Mouse (Mus musculus) macrophage (primary cell): Measurements from ENCODE around the gene Smad5. TPM values are rescaled to one million over a fixed set of nuclear protein-coding genes. Genes with fewer than 3 reads are reported as not detected.

Source experiments
- H3K27ac ChIP-seq: fragments of 350-480 bp; formaldehyde crosslinking; 2 replicates; pipeline ENCODE4 v1.9.0; 2021
- H3K36me3 ChIP-seq: fragments of 350-480 bp; formaldehyde crosslinking; 2 replicates; pipeline ENCODE4 v1.9.0; 2021; ENCODE audit errors: inconsistent target
- H3K4me3 ChIP-seq: fragments of 350-480 bp; formaldehyde crosslinking; 2 replicates; pipeline ENCODE4 v1.9.0; 2021; ENCODE audit errors: inconsistent target
- H3K79me2 ChIP-seq: fragments of 350-480 bp; formaldehyde crosslinking; 2 replicates; pipeline ENCODE4 v1.9.0; 2021; ENCODE audit errors: inconsistent target
- WGBS: methylation state at CpG from one replicate; pipeline ENCODE4 v1.1.7; 2026; ENCODE audit warnings: inconsistent platforms; ENCODE audit not compliant: missing documents; 5-methylcytosine and 5-hydroxymethylcytosine counted together
- polyA plus RNA-seq: library from polyadenylated mRNA; stranded (reverse); fragments of 250-400 nt; gene quantifications from 3 replicates; pipeline ENCODE4 v1.2.4, GENCODE M21; 2018; ENCODE audit warnings: inconsistent platforms

Gene Smad5
- polyA plus RNA-seq, 1 experiment from 2014 or later, result 5.5 TPM

DNA sequence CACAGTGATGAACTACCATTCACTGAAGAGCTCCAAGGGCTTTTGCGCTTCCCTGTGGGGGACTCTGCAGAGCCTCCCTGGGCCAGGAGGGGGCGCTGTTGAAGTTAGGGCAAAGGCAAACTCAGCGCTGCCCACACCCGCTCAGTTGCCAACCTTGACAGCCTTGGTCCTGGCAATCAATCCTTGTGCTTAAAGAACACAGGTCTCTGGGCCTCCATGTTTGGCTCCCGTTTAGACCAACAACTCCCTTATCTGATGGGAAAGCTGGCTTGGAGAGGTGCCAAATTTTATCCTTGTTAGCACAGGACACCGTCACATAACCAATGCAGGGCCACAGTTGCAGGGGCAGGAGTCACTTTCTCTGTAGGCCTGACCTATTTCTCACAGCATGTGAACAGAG, 53.1 kb downstream of the Smad5 start:
- WGBS, result 74% methylated on average over 6 of the region's 6 CpGs
- H3K79me2 ChIP-seq, result no peaks in the 10 kb centered on the region
- H3K36me3 ChIP-seq, result no peaks in the 10 kb centered on the region
- no peak overlapping the region for H3K27ac ChIP-seq
- H3K4me3 ChIP-seq, result no peak overlapping the region

DNA sequence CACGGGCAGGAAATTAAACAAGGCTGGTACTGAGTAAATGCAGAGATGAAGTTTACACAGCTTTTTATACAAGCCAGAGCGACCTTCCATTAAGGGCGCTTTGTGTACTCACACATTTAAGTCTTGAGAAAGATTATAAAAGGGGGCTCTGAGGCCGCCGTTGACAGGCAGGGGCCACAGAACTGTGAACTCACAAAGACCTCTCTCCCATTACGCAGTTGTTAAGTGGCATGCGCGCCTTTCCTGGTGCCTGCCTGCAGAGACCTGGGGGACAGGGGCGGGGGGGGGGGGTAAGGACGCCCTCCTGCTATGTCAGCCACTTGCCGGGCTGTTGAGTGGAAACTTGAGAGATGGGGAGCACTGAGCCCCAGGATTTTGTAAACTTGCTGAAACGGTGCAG, 54.4 kb downstream of the Smad5 start:
- Histone ChIP-seq H3K79me2 (no peaks in the 10 kb centered on the region), H3K27ac (no peak overlapping the region), H3K36me3 (no peaks in the 10 kb centered on the region), H3K4me3 (no peak overlapping the region)
- WGBS, result 80% methylated on average over 12 of the region's 12 CpGs

DNA sequence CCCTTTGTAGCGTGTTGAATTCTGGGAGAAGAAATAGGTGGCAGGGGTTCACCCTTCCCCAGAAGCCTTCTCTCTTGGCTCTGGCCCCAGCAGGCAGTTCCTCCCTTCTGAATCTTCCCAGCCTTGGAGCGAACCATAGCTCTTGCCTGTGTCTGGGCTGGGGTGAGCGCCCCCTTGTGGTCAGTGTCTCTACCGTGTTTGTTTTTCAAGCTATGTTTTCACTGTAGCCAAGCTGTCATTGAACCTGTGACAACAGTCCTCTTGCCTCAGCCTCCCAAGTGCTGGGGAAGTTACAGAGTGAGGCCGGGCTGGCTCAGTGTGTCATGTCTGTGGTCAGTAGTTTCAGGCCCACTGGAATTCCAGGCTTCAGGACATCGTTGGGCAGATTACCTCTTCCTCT, 55.7 kb downstream of the Smad5 start:
- WGBS, result 23% methylated on average over 6 of the region's 6 CpGs
- no peak overlapping the region for H3K27ac ChIP-seq
- H3K4me3 ChIP-seq, result no peak overlapping the region
- H3K79me2 ChIP-seq, result no peaks in the 10 kb centered on the region
- H3K36me3 ChIP-seq, result no peaks in the 10 kb centered on the region

DNA sequence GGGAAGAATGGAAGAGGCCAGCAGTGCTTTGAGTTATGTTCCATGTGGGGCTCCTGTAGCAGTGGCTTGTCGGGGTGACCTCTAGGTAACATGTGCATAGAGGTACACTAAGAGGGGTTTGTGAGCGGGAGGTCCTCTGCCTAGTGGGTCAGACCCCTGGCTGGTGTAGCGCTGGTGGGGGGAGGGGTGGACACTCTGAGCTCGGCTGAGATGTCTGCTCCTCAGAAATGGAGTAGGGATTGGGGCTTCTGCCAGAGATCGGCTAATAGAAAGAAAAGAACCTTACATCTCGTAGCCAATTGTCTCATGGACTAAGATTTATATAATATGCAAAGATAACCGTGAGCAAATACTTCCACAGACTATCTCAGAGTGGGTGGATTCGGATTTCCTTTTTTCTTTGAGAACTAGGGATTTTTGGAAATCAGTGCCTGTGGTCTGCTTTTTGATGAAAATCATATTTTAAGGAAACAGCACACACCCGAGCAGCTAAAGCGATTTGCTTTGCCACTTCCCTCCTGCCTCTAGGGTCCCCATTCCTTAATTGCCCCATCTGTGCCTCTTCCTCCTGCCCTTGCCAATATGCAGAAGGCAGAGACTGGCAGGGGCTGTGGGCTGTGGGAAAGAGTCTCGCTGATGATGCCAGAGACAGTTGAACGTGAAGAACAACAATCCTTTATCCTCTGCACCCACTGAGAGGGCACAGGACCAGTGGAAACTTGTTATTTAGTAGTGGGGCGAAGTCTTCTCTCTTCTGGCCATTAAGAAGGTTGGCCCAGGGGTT, 59.8 kb downstream of the Smad5 start:
- no peaks in the 10 kb centered on the region for H3K79me2 ChIP-seq
- WGBS, result 27% methylated on average over 11 of the region's 13 CpGs
- no peak overlapping the region for H3K27ac ChIP-seq
- no peaks in the 10 kb centered on the region for H3K36me3 ChIP-seq
- H3K4me3 ChIP-seq, result no peak overlapping the region

DNA sequence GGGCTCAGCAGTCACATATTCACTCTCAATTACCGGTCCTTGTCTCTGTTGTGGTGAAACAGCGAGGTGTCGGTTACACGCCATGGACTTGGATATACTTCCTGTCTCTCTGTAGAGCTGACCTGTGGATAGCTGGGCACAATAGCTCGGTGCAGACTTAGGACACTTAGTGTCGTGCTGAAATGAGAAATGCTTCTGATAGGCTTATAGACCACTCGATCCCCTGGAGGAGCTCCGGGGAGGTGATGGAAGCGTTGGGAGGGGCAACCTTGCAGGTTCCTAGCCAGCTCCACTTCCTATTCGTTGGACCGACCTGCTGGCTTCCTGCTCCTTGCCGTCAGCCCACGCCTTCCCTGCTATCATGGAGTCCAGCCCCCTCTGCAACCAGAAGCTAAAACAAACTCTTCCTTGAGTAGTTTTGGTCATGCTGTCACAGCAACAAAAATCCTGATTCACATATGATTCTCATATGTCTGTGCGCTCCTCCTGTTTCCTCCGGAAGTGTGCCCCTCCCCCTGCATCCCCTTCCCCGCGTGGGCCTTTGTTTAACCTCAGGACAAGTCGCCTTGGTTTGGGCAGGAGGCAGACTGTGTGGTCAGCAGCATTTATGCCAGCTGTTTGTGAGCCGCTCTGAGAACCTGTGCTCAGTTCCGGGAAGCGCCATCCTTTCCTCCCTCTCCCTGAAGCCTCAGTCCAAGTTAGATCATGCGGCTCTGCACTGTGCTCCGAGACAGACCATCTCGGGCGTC, 62.6 kb downstream of the Smad5 start:
- Histone ChIP-seq H3K27ac (no peak overlapping the region), H3K36me3 (no peaks in the 10 kb centered on the region), H3K4me3 (no peak overlapping the region), H3K79me2 (no peaks in the 10 kb centered on the region)
- 30% methylated on average over 24 of the region's 25 CpGs for WGBS

DNA sequence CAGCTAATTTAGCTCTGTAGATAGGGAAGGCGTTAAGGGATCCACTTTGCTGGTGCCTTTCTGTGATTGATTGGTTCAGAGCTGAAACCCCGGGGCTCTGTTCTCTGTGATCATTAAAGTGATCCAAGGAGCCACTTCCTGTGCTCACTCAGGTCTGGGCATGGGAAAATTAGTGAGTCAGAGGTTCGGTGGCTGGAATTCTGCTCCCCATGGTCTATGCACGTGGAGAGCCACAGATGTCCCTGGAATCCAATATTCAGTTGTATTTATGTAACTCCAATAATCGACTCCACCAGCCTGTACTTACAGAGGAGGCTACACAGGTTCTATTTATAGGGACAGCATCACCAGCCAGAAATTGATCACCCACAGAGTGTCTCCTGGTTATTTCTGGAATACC, 63.4 kb downstream of the Smad5 start:
- 75% methylated on average over 5 of the region's 5 CpGs for WGBS

DNA sequence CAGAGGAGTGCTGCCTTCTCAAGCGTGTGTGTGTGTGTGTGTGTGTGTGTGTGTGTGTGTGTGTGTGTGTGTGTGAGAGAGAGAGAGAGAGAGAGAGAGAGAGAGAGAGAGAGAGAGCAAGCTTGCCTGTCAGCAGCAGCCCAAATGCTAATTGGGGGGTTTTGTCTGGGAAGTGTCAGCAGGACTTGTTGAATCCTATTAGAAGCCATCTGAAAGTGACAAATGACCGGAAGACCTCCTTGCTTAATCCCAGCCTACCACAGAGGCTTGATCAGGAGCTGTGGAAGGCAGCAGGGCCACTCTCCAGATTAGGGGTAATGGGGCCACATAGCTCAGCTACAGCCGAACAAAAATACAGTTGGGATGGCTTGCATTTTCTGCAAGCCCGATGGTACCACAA, 66.6 kb downstream of the Smad5 start:
- Histone ChIP-seq H3K27ac (no peak overlapping the region), H3K79me2 (no peaks in the 10 kb centered on the region), H3K36me3 (no peaks in the 10 kb centered on the region), H3K4me3 (no peak overlapping the region)
- WGBS, result 79% methylated on average over 3 of the region's 4 CpGs

More for the DNA sequence above, 63.4 kb downstream of the Smad5 start:
- H3K79me2 ChIP-seq, result no peaks in the 10 kb centered on the region
- no peak overlapping the region for H3K27ac ChIP-seq
- no peaks in the 10 kb centered on the region for H3K36me3 ChIP-seq
- no peak overlapping the region for H3K4me3 ChIP-seq

DNA sequence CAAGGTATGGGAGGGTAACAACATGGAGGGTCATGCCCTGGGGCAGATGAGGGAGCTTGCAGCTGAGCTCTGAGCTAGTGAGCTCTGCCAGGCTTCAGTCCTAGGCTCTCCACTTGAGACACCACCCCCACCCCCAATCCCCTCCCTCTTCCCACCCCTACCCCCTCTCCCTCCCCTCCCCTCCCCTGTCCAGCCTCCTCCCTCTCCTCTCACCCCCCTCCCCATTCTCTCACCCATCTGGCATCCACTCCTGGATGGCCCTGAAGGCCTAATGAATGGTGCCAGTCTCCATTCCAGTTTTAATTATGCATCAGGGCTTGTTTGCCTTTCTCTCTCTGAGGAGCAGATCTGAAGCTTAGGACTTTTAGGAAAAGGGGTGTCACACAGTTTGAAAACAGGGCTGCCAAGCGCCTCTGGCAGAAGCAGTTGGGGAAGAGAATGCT, 67.3 kb downstream of the Smad5 start:
- no peak overlapping the region for H3K4me3 ChIP-seq
- H3K79me2 ChIP-seq, result no peaks in the 10 kb centered on the region
- no peaks in the 10 kb centered on the region for H3K36me3 ChIP-seq
- H3K27ac ChIP-seq, result no peak overlapping the region
- 93% methylated on average over 1 of the region's 1 CpGs for WGBS

DNA sequence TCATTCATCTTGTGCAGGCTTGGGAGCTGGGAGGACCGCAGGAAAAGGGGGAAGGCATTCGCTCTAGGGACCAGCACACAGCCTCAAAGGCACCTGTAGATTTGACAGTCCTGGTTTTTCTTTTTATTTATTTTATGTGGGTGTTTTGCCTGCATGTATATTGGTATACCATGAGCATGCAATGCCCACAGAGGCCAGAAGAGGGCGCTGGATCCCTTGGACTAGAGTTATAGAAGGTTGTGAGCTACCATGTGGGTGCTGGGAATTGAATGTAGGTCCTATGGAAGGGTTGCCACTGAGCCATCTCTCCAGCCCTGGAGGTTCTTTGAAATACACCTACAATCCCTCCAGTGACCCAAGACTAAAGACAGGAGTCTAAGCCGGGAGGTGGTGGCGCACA, 68.0 kb downstream of the Smad5 start:
- H3K27ac ChIP-seq, result no peak overlapping the region
- 61% methylated on average over 3 of the region's 5 CpGs for WGBS
- H3K4me3 ChIP-seq, result no peak overlapping the region
- no peaks in the 10 kb centered on the region for H3K36me3 ChIP-seq
- H3K79me2 ChIP-seq, result no peaks in the 10 kb centered on the region

DNA sequence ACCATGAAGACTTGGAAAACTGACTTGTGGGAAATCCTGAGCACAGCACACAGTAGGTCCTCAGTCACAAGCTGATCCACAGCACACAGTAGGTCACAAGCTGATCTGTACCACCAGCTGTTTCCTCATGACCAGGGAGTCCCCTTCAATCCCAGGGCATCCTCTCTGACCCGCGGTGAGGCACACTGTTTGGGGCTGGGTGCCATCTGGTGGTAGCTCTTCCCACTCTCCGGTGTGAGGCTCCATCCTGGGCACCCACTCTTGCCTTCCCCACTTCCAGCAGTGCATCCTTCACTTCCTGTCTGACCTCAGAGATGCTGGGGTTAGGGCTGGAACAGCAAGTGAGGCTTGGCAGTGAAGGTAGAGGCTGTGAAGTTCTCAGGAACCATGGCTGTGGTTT, 69.8 kb downstream of the Smad5 start:
- 50% methylated on average over 3 of the region's 3 CpGs for WGBS
- no peak overlapping the region for H3K4me3 ChIP-seq
- H3K27ac ChIP-seq, result no peak overlapping the region
- no peaks in the 10 kb centered on the region for H3K36me3 ChIP-seq
- no peaks in the 10 kb centered on the region for H3K79me2 ChIP-seq

DNA sequence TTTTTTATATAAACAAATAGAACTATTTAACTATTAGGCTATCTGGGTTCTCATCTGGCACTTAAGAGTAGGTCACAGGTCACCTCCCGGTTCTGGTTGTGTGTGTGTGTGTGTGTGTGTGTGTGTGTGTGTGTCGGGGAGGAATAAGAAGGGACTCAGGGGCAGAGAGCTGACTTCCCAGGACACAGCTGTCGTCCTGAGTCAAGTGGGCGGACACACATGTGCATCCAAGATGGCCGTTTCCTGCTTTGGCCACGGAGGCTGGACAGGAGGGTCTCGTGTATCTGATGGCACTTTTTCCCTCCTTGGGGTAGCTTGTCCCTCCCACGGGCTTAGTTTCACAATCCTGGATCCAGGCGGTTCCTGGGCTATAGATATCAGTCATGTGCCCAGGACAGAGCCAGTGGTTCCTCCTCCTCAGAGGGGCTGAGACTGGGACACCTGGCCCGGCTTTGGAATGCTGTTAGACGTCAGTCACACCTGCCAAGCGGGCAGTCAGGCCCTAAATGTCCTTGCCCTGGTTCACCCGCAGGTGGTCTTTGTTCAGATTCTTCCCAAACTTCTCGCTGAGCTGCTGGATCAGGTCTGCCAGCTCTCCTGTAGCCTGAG, 70.6 kb downstream of the Smad5 start:
- Histone ChIP-seq H3K27ac (no peak overlapping the region), H3K4me3 (no peak overlapping the region), H3K36me3 (no peaks in the 10 kb centered on the region), H3K79me2 (no peaks in the 10 kb centered on the region)
- WGBS, result 86% methylated on average over 14 of the region's 14 CpGs

DNA sequence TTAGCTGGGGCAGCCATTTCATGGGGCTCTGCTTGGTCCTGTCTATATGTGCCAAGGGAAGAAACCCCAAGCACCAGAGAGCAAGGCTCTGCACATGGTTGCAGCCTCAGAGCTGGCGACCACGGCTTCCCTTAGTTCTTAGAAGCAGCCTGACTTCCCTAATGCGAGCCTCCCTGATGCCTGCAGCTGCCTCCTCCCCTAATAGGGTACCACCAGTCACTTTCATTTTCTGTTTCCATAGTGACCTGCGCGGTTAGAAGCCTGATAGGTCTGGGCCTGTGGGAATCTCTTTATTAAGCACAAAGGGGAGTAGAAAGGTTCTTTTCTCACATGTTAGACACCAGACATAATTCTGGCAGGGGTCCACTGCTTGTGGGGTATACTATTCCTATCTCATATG, 71.5 kb downstream of the Smad5 start:
- 0% methylated on average over 5 of the region's 5 CpGs for WGBS
- no peak overlapping the region for H3K27ac ChIP-seq
- H3K79me2 ChIP-seq, result no peaks in the 10 kb centered on the region
- H3K4me3 ChIP-seq, result no peak overlapping the region
- no peaks in the 10 kb centered on the region for H3K36me3 ChIP-seq

DNA sequence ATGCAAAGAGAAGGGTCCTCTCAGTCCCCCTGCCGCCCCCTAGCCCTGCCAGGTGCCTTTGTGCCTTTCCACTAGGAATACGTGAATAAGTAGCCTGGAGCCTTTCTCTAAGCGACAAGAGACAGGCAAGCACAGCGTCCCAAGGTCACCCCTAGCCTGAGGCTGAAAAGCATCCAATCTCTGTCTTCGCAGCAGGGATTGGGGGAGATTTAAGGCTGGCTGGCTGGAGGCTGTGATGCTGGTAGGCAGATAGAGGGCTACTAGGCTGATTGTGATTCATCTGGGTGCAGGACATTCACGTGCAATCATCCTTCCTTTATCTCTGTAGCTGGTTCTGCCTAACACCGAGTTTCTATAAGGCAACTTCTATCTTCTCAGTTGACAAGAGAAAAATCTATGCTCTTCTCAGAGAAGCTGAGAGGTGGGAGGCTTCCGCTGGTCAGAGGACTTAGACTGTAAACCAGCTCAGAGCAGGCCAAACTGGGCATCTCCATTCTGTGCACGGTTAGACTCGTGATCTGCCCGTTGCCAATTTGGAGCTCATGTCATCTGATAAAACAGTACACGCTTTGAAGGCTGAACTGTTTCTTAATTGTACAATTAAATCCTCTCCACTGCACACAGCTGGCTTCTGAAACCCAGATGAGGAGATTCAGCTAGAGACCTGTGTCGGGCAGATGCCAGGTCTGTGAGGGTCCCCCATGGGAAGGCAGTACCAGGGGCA, 78.1 kb downstream of the Smad5 start:
- no peaks in the 10 kb centered on the region for H3K79me2 ChIP-seq
- 83% methylated on average over 13 of the region's 13 CpGs for WGBS
- H3K27ac ChIP-seq, result no peak overlapping the region
- no peak overlapping the region for H3K4me3 ChIP-seq
- no peaks in the 10 kb centered on the region for H3K36me3 ChIP-seq

DNA sequence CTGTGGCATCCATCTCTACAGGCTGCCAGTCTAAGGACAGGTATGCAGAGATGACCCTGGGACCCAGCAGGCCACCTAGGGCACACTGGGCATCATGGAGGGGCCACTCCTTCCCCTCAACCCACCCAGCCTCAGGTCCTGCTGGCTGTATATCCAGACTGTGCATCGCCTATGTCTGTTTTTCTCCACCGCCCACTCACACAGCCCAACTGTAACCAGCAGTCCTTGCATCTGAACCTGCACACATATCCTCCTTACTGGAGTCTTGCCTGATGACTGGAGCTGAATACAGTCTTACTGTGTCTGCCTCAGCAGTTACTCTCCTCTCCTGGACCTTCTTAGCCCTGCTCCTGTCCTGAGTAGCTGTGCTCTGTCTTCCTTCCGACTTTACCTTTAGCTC, 78.9 kb downstream of the Smad5 start:
- Histone ChIP-seq H3K27ac (no peak overlapping the region), H3K36me3 (no peaks in the 10 kb centered on the region), H3K4me3 (no peak overlapping the region), H3K79me2 (no peaks in the 10 kb centered on the region)
- WGBS, result 87% methylated on average over 3 of the region's 3 CpGs
